Comparison of ENCODE assay signal across 8 mouse cellular contexts in the genomic region with DNA sequence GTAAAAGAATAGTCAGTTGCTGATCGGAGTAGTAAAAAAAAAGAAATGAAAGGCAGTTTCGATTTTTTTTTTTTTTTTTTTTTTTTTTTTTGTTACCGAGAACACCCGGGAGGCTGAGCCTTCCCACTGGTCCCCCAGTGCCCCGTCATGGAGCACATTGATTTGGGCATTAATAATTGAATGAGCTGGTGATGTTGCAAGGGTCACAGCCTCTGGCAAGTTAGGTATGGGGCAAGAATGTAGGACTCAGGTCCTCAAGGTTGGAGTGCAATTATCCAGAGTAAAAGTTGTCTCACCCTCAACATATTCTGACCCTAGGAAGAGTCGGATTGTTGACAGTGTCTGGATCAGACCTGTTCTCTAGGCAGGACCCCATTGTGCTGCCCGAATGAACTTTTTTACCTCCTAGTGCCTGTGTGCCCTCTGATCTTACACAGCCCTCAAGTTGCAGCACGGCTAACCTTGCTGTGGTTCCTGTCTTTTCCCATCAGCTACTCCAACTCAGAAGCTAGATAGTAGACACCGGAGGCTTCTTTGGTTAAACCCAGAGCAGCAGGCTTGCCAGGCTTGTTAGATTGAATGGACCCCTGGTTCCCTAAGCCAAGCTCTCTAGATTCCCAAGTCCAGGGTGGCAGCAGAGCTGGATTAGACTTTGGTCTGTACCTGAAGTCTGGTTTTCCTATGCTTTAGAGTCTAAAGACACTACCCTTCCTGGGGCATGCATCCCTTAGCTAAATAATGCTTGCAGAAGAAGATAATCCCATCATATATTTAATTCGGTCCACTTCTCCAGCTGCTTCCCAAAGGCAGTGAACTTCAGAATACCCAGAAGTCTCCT. TPM values are rescaled to one million over a fixed set of nuclear protein-coding genes. Genes with fewer than 3 reads are reported as not detected.
DNase-seq lines count a peak whose midpoint lies in the region; ATAC-seq and TF ChIP-seq lines count a peak whose summit lies in the region.

No protein-coding gene starts in this region.

- H3K9ac ChIP-seq in liver, adult 2 months (ENCODE audit: low read depth, low read length): peak overlapping the region; percentile 96
- peak overlapping the region; percentile 17; the same call in 1 of the 2 replicates for H3K9ac ChIP-seq in forebrain, embryonic 13.5 days
- peak overlapping the region; percentile 72 for H3K9ac ChIP-seq in limb, embryonic 11.5 days (ENCODE audit: low read length)
- H3K9ac ChIP-seq in neural tube, embryonic 15.5 days (replicated peaks): no peak overlapping the region

- H3K4me3 ChIP-seq in liver, adult 2 months (ENCODE audit: insufficient read depth, low read depth, low read length): peak overlapping the region; percentile 89
- peak overlapping the region; percentile 62 for H3K4me3 ChIP-seq in forebrain, embryonic 13.5 days
- H3K4me3 ChIP-seq in limb, embryonic 11.5 days (ENCODE audit: low read depth, low read length): peak overlapping the region; percentile 74
- peak overlapping the region; percentile 53 for H3K4me3 ChIP-seq in neural tube, embryonic 15.5 days (replicated peaks)

- peaks cover 25% of the 10 kb centered on the region for H3K36me3 ChIP-seq in liver, adult 2 months (ENCODE audit: control insufficient read depth, insufficient read depth, low read length)
- no peaks in the 10 kb centered on the region for H3K36me3 ChIP-seq in forebrain, embryonic 13.5 days (ENCODE audit: poor library complexity, severe bottlenecking)
- H3K36me3 ChIP-seq in limb, embryonic 11.5 days (ENCODE audit: control insufficient read depth, insufficient read depth, low read length): no peaks in the 10 kb centered on the region
- no peaks in the 10 kb centered on the region for H3K36me3 ChIP-seq in neural tube, embryonic 15.5 days

- H3K9me3 ChIP-seq in forebrain, embryonic 13.5 days (replicated peaks): no peaks in the 10 kb centered on the region
- H3K9me3 ChIP-seq in limb, embryonic 11.5 days (ENCODE audit: control insufficient read depth, low read length): no peaks in the 10 kb centered on the region
- no peaks in the 10 kb centered on the region for H3K9me3 ChIP-seq in neural tube, embryonic 15.5 days (replicated peaks)

- TF ChIP-seq POLR2A in liver, adult 2 months (IDR thresholded peaks at IDR 0.05; ENCODE audit: extremely low read depth, insufficient read depth, low read length): no peak

- peak; percentile 97 for DNase-seq in liver, adult 2 months (ENCODE audit: extremely low read depth, low read depth, low spot score)
- DNase-seq in liver: no peak
- DNase-seq in limb, embryonic 11.5 days (ENCODE audit: low spot score): no peak
- DNase-seq in adrenal gland, postnatal 10 days: no peak
- DNase-seq in urinary bladder, postnatal 14 days (ENCODE audit: low spot score): no peak
- DNase-seq in embryo, embryonic 11 days: no peak

- peak overlapping the region; percentile 99 for H3K27ac ChIP-seq in liver, adult 2 months (replicated peaks; ENCODE audit: insufficient read depth, low read depth, low read length)
- H3K27ac ChIP-seq in forebrain, embryonic 13.5 days: no peak overlapping the region
- H3K27ac ChIP-seq in limb, embryonic 11.5 days (replicated peaks; ENCODE audit: low read depth, low read length): no peak overlapping the region
- H3K27ac ChIP-seq in neural tube, embryonic 15.5 days (replicated peaks): no peak overlapping the region

- ATAC-seq in forebrain, embryonic 13.5 days: no peak
- no peak for ATAC-seq in limb, embryonic 11.5 days (ENCODE audit: insufficient number of reproducible peaks, low FRiP score, low TSS enrichment, low read depth)
- ATAC-seq in neural tube, embryonic 15.5 days (ENCODE audit: low FRiP score): no peak

- WGBS in liver, adult 2 months: 6% methylated on average over 10 of the region's 10 CpGs
- 22% methylated on average over 10 of the region's 10 CpGs for whole genome bisulfite sequencing in forebrain, embryonic 13.5 days
- 35% methylated on average over 10 of the region's 10 CpGs for WGBS in limb, embryonic 11.5 days
- 24% methylated on average over 10 of the region's 10 CpGs for WGBS in neural tube, embryonic 15.5 days

- H3K27me3 ChIP-seq in liver, adult 2 months (ENCODE audit: control insufficient read depth, insufficient read depth, low read length): no peaks in the 10 kb centered on the region
- peaks cover 69% of the 10 kb centered on the region for H3K27me3 ChIP-seq in forebrain, embryonic 13.5 days
- H3K27me3 ChIP-seq in limb, embryonic 11.5 days (ENCODE audit: control insufficient read depth, insufficient read depth, low read length): peaks cover 18% of the 10 kb centered on the region
- H3K27me3 ChIP-seq in neural tube, embryonic 15.5 days (replicated peaks): peaks cover 66% of the 10 kb centered on the region

- TF ChIP-seq CTCF in liver, adult 2 months (IDR thresholded peaks at IDR 0.05; ENCODE audit: low read depth, low read length): no peak

- peaks cover 7% of the 10 kb centered on the region; the same call in 1 of the 2 replicates for H3K79me2 ChIP-seq in liver, adult 2 months (ENCODE audit: control insufficient read depth, insufficient read depth, low read length)

- H3K4me2 ChIP-seq in forebrain, embryonic 13.5 days: peak overlapping the region; percentile 92
- H3K4me2 ChIP-seq in limb, embryonic 11.5 days (ENCODE audit: low read depth, severe bottlenecking): peak overlapping the region; percentile 90
- peak overlapping the region; percentile 81 for H3K4me2 ChIP-seq in neural tube, embryonic 15.5 days

- peaks cover 21% of the 10 kb centered on the region for H3K4me1 ChIP-seq in liver, adult 2 months (ENCODE audit: control insufficient read depth, insufficient read depth, low read length)
- peaks cover 32% of the 10 kb centered on the region for H3K4me1 ChIP-seq in forebrain, embryonic 13.5 days
- H3K4me1 ChIP-seq in limb, embryonic 11.5 days (ENCODE audit: control insufficient read depth, insufficient read depth, low read length): peaks cover 21% of the 10 kb centered on the region
- peaks cover 31% of the 10 kb centered on the region for H3K4me1 ChIP-seq in neural tube, embryonic 15.5 days

RNA-seq across cellular contexts. Expression of a gene that starts 1.8 kb away (rescaled TPM):
- total RNA-seq in liver, adult 2 months (2014; rRNA removed): 119 and 166 TPM in 2 replicates
- 300 and 346 TPM in 2 replicates for polyA plus RNA-seq in liver, adult 2 months (2012; rRNA removed)
- polyA plus RNA-seq in forebrain, embryonic 13.5 days (2015; fragmentation: Nextera tagmentation; extraction: Ambion mirVana): 38.0 and 59.0 TPM in 2 replicates
- 81.6 and 86.0 TPM in 2 replicates for polyA plus RNA-seq in limb, embryonic 11.5 days (2014; fragmentation: Nextera tagmentation; extraction: Ambion mirVana)
- polyA plus RNA-seq in neural tube, embryonic 15.5 days (2015; fragmentation: Nextera tagmentation; extraction: Ambion mirVana): 38.5 and 90.4 TPM in 2 replicates
- 100 to 1,000 TPM; 113 to 126 TPM for total RNA-seq in adrenal gland, postnatal 10 days (2021)
